Mouse (Mus musculus) CH12.LX (cell line): ENCODE measurements around the gene Ccdc30. TPM values are rescaled to one million over a fixed set of nuclear protein-coding genes. Genes with fewer than 3 reads are reported as not detected.

Source experiments
- DNase-seq: peaks from one replicate; pipeline ENCODE4 v3.0.0-alpha.2; 2013; ENCODE audit errors: extremely low read depth
- H3K27ac ChIP-seq: 2 replicates; pipeline ENCODE4 v1.5.1; 2012; ENCODE audit warnings: low read depth, mild to moderate bottlenecking, control low read depth, moderate library complexity; ENCODE audit not compliant: insufficient read depth
- H3K27me3 ChIP-seq: replicated peaks from 2 replicates; pipeline ENCODE3; 2012; ENCODE audit warnings: inconsistent platforms
- H3K36me3 ChIP-seq, 2 experiments: replicated peaks in 1 of 2; 2 replicates each; pipeline versions ENCODE3 to v1.6.1; 2012; ENCODE audit warnings: inconsistent platforms in 1 of 2, low read length in 1 of 2, mild to moderate bottlenecking in 1 of 2, mixed read lengths in 1 of 2, moderate library complexity in 1 of 2; ENCODE audit not compliant: control insufficient read depth in 1 of 2, insufficient read depth in 1 of 2
- H3K4me1 ChIP-seq, 2 experiments: 2 replicates each; pipeline ENCODE4 v1.6.1; 2012; ENCODE audit warnings: inconsistent platforms in 1 of 2, moderate library complexity in 1 of 2; ENCODE audit not compliant: insufficient read depth in 2 of 2, control insufficient read depth in 1 of 2
- H3K4me2 ChIP-seq: 2 replicates; pipeline ENCODE4 v1.6.1; 2012; ENCODE audit warnings: low read depth, mild to moderate bottlenecking, control low read depth; ENCODE audit not compliant: poor library complexity, insufficient read depth, severe bottlenecking
- H3K4me3 ChIP-seq, 3 experiments: fragments of 150-350 bp in 1 of 3; sonication (generic) in 1 of 3; replicated peaks in 1 of 3; 2 replicates each; pipeline versions ENCODE3 to v1.5.1; 2011 to 2012; ENCODE audit warnings: low read depth in 2 of 3, low read length in 2 of 3, mild to moderate bottlenecking in 2 of 3, moderate library complexity in 2 of 3, control low read depth in 1 of 3, improper control_type of control experiment in 1 of 3, inconsistent platforms in 1 of 3, mixed read lengths in 1 of 3; ENCODE audit not compliant: poor library complexity in 1 of 3
- H3K79me2 ChIP-seq: replicated peaks from 2 replicates; pipeline ENCODE4 v1.6.1; 2012; ENCODE audit warnings: mild to moderate bottlenecking, moderate library complexity; ENCODE audit not compliant: control insufficient read depth, poor library complexity, insufficient read depth, severe bottlenecking; ENCODE audit errors: extremely low read depth
- H3K9ac ChIP-seq: 2 replicates; pipeline ENCODE4 v1.6.1; 2012; ENCODE audit warnings: low read depth, mild to moderate bottlenecking, control low read depth, moderate library complexity; ENCODE audit not compliant: insufficient read depth
- H3K9me3 ChIP-seq: replicated peaks from 2 replicates; pipeline ENCODE3; 2012; ENCODE audit warnings: low read length, inconsistent platforms, mixed read lengths
- BHLHE40 ChIP-seq: IDR thresholded peaks from 2 replicates; pipeline ENCODE4 v1.6.1; 2011; ENCODE audit warnings: mild to moderate bottlenecking, low read depth, low read length, improper control_type of control experiment
- CTCF ChIP-seq, 2 experiments: IDR thresholded peaks in 1 of 2; conservative IDR thresholded peaks in 1 of 2; 2 replicates each; pipeline ENCODE4 v1.5.1; 2011 to 2012; ENCODE audit warnings: low read depth in 2 of 2, low read length in 2 of 2, improper control_type of control experiment in 1 of 2, inconsistent platforms in 1 of 2, mild to moderate bottlenecking in 1 of 2, moderate library complexity in 1 of 2
- E2F4 ChIP-seq: IDR thresholded peaks from 2 replicates; pipeline ENCODE4 v1.6.1; 2011; ENCODE audit warnings: low read depth, low read length, improper control_type of control experiment; ENCODE audit not compliant: insufficient replicate concordance
- ELF1 ChIP-seq: IDR thresholded peaks from 2 replicates; pipeline ENCODE4 v1.6.1; 2014; ENCODE audit warnings: low read depth, mild to moderate bottlenecking, inconsistent platforms, low read length, improper control_type of control experiment
- EP300 ChIP-seq: IDR thresholded peaks from 2 replicates; pipeline ENCODE4 v1.6.1; 2011; ENCODE audit warnings: low read length, improper control_type of control experiment
- ETS1 ChIP-seq: conservative IDR thresholded peaks from 2 replicates; pipeline ENCODE4 v1.6.1; 2012; ENCODE audit warnings: low read depth, mild to moderate bottlenecking, inconsistent platforms, low read length, improper control_type of control experiment, moderate library complexity
- HCFC1 ChIP-seq: IDR thresholded peaks from 2 replicates; pipeline ENCODE4 v1.6.1; 2012; ENCODE audit warnings: low read depth, mild to moderate bottlenecking, inconsistent platforms, low read length, improper control_type of control experiment
- JUN ChIP-seq: IDR thresholded peaks from 2 replicates; pipeline ENCODE4 v1.6.1; 2011; ENCODE audit warnings: low read depth, mild to moderate bottlenecking, low read length, improper control_type of control experiment, moderate library complexity; ENCODE audit not compliant: insufficient read depth
- JUND ChIP-seq: conservative IDR thresholded peaks from 2 replicates; pipeline ENCODE4 v1.6.1; 2011; ENCODE audit warnings: low read depth, low read length, improper control_type of control experiment
- KAT2A ChIP-seq: IDR thresholded peaks from 2 replicates; pipeline ENCODE4 v1.6.1; 2012; ENCODE audit warnings: low read length, improper control_type of control experiment, inconsistent platforms; ENCODE audit not compliant: insufficient replicate concordance
- MAFK ChIP-seq: IDR thresholded peaks from 2 replicates; pipeline ENCODE4 v1.6.1; 2011; ENCODE audit warnings: low read length, improper control_type of control experiment; ENCODE audit not compliant: insufficient replicate concordance
- MEF2A ChIP-seq: IDR thresholded peaks from 2 replicates; pipeline ENCODE4 v1.6.1; 2014; ENCODE audit warnings: low read depth, mild to moderate bottlenecking, inconsistent platforms, low read length, improper control_type of control experiment, borderline replicate concordance
- MXI1 ChIP-seq: IDR thresholded peaks from 2 replicates; pipeline ENCODE4 v1.6.1; 2011; ENCODE audit warnings: mild to moderate bottlenecking, low read depth, low read length, improper control_type of control experiment
- NELFE ChIP-seq: IDR thresholded peaks from 2 replicates; pipeline ENCODE4 v1.6.1; 2011; ENCODE audit warnings: low read depth, low read length, improper control_type of control experiment
- NRF1 ChIP-seq: IDR thresholded peaks from 2 replicates; pipeline ENCODE4 v1.6.1; 2014; ENCODE audit warnings: low read depth, mild to moderate bottlenecking, inconsistent platforms, low read length, improper control_type of control experiment, moderate library complexity
- PAX5 ChIP-seq: IDR thresholded peaks from 2 replicates; pipeline ENCODE4 v1.6.1; 2012; ENCODE audit warnings: low read length, inconsistent platforms, mixed read lengths
- POLR2A ChIP-seq: IDR thresholded peaks from 2 replicates; pipeline ENCODE4 v1.6.1; 2011; ENCODE audit warnings: low read depth, mild to moderate bottlenecking, improper control_type of control experiment, low read length
- POLR2AphosphoS2 ChIP-seq: IDR thresholded peaks from 2 replicates; pipeline ENCODE4 v1.6.1; 2011; ENCODE audit warnings: low read depth, low read length, improper control_type of control experiment
- RAD21 ChIP-seq: IDR thresholded peaks from 2 replicates; pipeline ENCODE4 v1.6.1; 2011; ENCODE audit warnings: low read depth, mild to moderate bottlenecking, low read length, improper control_type of control experiment, moderate library complexity
- RCOR1 ChIP-seq: conservative IDR thresholded peaks from 2 replicates; pipeline ENCODE4 v1.6.1; 2012; ENCODE audit warnings: low read depth, mild to moderate bottlenecking, inconsistent platforms, low read length, improper control_type of control experiment
- SIN3A ChIP-seq: IDR thresholded peaks from 2 replicates; pipeline ENCODE4 v1.6.1; 2012; ENCODE audit warnings: low read length, improper control_type of control experiment, inconsistent platforms
- TBP ChIP-seq: conservative IDR thresholded peaks from 2 replicates; pipeline ENCODE4 v1.6.1; 2011; ENCODE audit warnings: low read depth, low read length, improper control_type of control experiment
- TCF12 ChIP-seq: IDR thresholded peaks from 2 replicates; pipeline ENCODE4 v1.6.1; 2014; ENCODE audit warnings: low read depth, mild to moderate bottlenecking, inconsistent platforms, low read length, improper control_type of control experiment
- UBTF ChIP-seq: IDR thresholded peaks from 2 replicates; pipeline ENCODE4 v1.6.1; 2012; ENCODE audit warnings: low read depth, mild to moderate bottlenecking, inconsistent platforms, low read length, improper control_type of control experiment, moderate library complexity
- USF1 ChIP-seq: IDR thresholded peaks from 2 replicates; pipeline ENCODE4 v1.6.1; 2014; ENCODE audit warnings: low read depth, mild to moderate bottlenecking, inconsistent platforms, low read length, improper control_type of control experiment
- USF2 ChIP-seq: conservative IDR thresholded peaks from 2 replicates; pipeline ENCODE4 v1.6.1; 2011; ENCODE audit warnings: low read depth, low read length, improper control_type of control experiment
- ZMIZ1 ChIP-seq: IDR thresholded peaks from 2 replicates; pipeline ENCODE4 v1.6.1; 2012; ENCODE audit warnings: low read depth, mild to moderate bottlenecking, inconsistent platforms, low read length, improper control_type of control experiment
- ZNF384 ChIP-seq: IDR thresholded peaks from 2 replicates; pipeline ENCODE4 v1.6.1; 2012; ENCODE audit warnings: low read depth, low read length, improper control_type of control experiment, inconsistent platforms
- dilution Hi-C: fragments of 300-500 bp; cut with MboI; formaldehyde crosslinking; loops from 2 replicates; pipeline ENCODE4 v1.14.3; 2020; ENCODE audit warnings: low sequenced_read_pairs; ENCODE audit not compliant: extremely low pct_unique_long_range_greater_than_20kb, extremely low pct_ligation_motif_present
- in situ Hi-C: fragments of 300-500 bp; cut with MboI; formaldehyde crosslinking; loops from 3 replicates; pipeline ENCODE4 v1.14.3; 2019; ENCODE audit warnings: low sequenced_read_pairs, low pct_ligation_motif_present, low pct_unique_long_range_greater_than_20kb, mixed read lengths
- polyA plus RNA-seq: library from polyadenylated mRNA; unstranded; fragments of >175 nt; gene quantifications from 2 replicates; pipeline ENCODE4 v1.2.1, GENCODE M21; 2012; ENCODE audit warnings: low read depth; ENCODE audit not compliant: insufficient read length
- total RNA-seq, 2 experiments: library from RNA; depleted of rRNA; stranded (reverse); fragments of 300-350 nt in 1 of 2; fragments of >200 nt in 1 of 2; gene quantifications; 2 replicates each; pipeline ENCODE4 v1.2.3; 2012 to 2014

Ccdc30 gene
- total and polyA plus RNA-seq, 3 experiments: 0.04 TPM; not detected in 2

- Histone ChIP-seq H3K4me3 (no peak overlapping the region), H3K4me1 (peaks cover under 1 to 4% of the 10 kb centered on the region in 2 experiments; a peak in 1 of 4 replicates), H3K9ac (no peak overlapping the region), H3K79me2 (no peaks in the 10 kb centered on the region), H3K9me3 (no peaks in the 10 kb centered on the region)
- in situ Hi-C loops (no loop called here), dilution Hi-C loops (no loop called here)
- no peak for DNase-seq
- TF ChIP-seq ZMIZ1: no peak
- no peak for TF ChIP-seq PAX5
- no peak for TF ChIP-seq TCF12
- no peak for TF ChIP-seq KAT2A
- TF ChIP-seq EP300: no peak
- no peak for TF ChIP-seq MEF2A
- TF ChIP-seq TBP: no peak
- no peak for TF ChIP-seq BHLHE40
- TF ChIP-seq RCOR1: no peak
- TF ChIP-seq MXI1: no peak
- TF ChIP-seq UBTF: no peak
- TF ChIP-seq NELFE: no peak
- no peak for TF ChIP-seq JUN
- TF ChIP-seq NRF1: no peak
- TF ChIP-seq POLR2A: no peak
- TF ChIP-seq JUND: no peak
- TF ChIP-seq, all 38 proteins: peak for 0
- Histone ChIP-seq H3K27ac (no peak overlapping the region), H3K36me3 (no peaks in the 10 kb centered on the region), H3K4me2 (no peak overlapping the region), H3K27me3 (peaks cover 2% of the 10 kb centered on the region)
Observed at GRCm38 (mm10) chr4:119333487-119333886, 81.8 kb downstream of the Ccdc30 start.

GRCm38 (mm10) chr4:119320896-119321550, 94.3 kb downstream of the Ccdc30 start:
- dilution Hi-C loops: no loop called here
- Histone ChIP-seq H3K4me2 (peak overlapping the region; percentile 80), H3K27ac (no peak overlapping the region), H3K79me2 (peaks cover 10% of the 10 kb centered on the region), H3K9me3 (no peaks in the 10 kb centered on the region), H3K27me3 (no peaks in the 10 kb centered on the region), H3K36me3 (peaks cover 25 to 33% of the 10 kb centered on the region in 2 experiments), H3K4me1 (peaks cover 11 to 42% of the 10 kb centered on the region in 2 experiments), H3K4me3 (peak overlapping the region; percentile 84 to 94 (median 93)), H3K9ac (peak overlapping the region; percentile 80)
- DNase-seq: no peak
- in situ Hi-C loops: no loop called here
- TF ChIP-seq CTCF (conservative IDR thresholded peaks at IDR 0.05 in 1 of 2, IDR thresholded peaks at IDR 0.05 in 1 of 2; ENCODE audit: low read depth in 2 of 2, low read length in 2 of 2) (no peak), TCF12 (no peak), E2F4 (no peak), ZMIZ1 (no peak), USF1 (no peak), ETS1 (no peak), ELF1 (0 out of 2 replicates have a peak, but pooled peaks have one; percentile 48), EP300 (no peak), USF2 (no peak), JUND (no peak), ZNF384 (no peak), POLR2AphosphoS2 (no peak), NELFE (peak; percentile 39; the same call in 1 of the 2 replicates), SIN3A (no peak), HCFC1 (no peak), MAFK (no peak), RAD21 (no peak)
